Mouse (Mus musculus): ENCODE results near the gene Cped1.
"Not testable (repeated sequence)": the region's sequence is repeated elsewhere in the genome, so short reads cannot be mapped to it uniquely, and the experiment has no call there.

Gene Cped1

GRCm38 (mm10) chr6:22233517-22233916 lies 247.8 kb downstream of the Cped1 start:
- no peak for DNase-seq (ENCODE audit: low spot score)

DNA sequence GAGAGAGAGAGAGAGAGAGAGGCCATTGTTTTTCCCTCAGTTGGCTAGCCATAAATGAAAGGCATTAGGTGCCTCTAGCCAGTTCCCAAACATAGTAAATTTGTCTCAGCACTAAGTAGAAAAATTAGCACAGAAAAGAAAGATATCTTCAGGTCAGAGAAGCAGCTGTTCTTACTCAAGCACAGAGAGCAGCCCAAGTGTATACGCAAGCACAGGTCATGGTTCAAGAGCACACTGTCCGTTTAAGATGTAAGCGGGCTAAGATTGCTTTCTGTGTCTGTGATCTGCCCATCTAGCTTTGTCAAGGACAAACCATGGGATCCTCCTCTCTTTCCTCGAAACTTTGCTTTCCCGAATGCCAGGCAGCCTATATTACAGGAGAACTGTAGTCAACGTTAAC lies 249.4 kb downstream of the Cped1 start:
- DNase-seq (ENCODE audit: low spot score): no peak

GRCm38 (mm10) chr6:22243321-22243720 lies 257.6 kb downstream of the Cped1 start:
- no peak for DNase-seq (ENCODE audit: low spot score)

- no peak for DNase-seq (ENCODE audit: low spot score)
These were observed 261.0 kb downstream of the Cped1 start for GRCm38 (mm10) chr6:22246696-22247095.

- DNase-seq (ENCODE audit: low spot score): no peak
These were observed 273.1 kb downstream of the Cped1 start for GRCm38 (mm10) chr6:22258784-22259183.

DNA sequence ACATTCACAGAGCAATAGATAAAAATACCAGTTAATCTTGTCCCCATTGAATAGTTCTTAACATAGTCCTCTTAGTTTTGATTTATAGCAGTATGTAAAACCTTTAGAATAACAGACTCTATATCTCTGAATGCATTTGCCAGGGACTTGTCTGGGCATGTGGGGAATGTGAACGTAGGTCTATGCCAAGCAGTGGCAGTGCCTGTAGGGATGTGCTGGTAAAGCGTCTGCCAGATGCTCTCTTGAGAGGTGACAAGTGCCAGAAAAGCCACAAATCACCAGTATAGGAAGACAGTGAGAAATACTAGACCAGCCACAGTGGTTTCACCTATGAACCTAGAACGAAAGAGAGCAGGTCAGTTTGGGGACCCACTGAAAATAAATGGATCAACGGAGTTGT lies 276.8 kb downstream of the Cped1 start:
- no peak for DNase-seq (ENCODE audit: low spot score)

DNA sequence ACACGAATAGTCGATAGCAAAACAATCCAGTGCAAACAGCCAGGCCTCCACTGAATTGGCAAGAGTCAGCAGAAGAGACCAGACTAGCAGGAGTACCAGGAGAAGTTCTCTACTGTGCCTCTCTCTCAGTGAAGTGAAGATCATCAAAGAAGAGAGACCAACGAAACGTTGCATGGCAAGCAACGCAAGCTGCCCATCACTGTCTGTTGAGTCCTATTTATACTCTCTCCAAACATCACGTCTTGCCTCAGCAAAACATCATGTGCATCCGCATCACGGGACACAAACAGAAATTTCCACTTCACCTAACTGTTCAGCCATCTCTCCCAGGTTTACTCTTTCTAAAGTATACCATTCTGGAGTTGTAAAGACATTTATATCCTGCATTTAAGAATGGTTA lies 278.4 kb downstream of the Cped1 start:
- DNase-seq (ENCODE audit: low spot score): not testable (repeated sequence)

DNA sequence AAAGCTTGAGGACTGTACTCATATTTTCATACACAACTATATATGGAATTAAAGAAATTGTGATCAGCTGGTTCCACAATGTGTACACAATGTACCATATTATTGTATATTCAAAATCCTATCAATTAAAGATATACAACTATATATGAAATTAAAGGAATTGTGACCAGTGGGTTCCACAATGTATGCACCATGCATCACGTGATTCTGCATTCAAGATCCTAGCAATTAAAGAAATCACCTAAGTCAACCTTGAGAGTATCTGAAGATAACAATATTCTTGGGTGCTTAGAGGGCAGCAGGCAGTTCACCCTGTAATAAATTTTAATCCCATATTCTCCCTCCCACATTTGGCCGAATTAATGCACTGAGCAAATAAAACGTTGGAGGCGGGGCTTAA lies 280.3 kb downstream of the Cped1 start:
- no peak for DNase-seq (ENCODE audit: low spot score)

DNA sequence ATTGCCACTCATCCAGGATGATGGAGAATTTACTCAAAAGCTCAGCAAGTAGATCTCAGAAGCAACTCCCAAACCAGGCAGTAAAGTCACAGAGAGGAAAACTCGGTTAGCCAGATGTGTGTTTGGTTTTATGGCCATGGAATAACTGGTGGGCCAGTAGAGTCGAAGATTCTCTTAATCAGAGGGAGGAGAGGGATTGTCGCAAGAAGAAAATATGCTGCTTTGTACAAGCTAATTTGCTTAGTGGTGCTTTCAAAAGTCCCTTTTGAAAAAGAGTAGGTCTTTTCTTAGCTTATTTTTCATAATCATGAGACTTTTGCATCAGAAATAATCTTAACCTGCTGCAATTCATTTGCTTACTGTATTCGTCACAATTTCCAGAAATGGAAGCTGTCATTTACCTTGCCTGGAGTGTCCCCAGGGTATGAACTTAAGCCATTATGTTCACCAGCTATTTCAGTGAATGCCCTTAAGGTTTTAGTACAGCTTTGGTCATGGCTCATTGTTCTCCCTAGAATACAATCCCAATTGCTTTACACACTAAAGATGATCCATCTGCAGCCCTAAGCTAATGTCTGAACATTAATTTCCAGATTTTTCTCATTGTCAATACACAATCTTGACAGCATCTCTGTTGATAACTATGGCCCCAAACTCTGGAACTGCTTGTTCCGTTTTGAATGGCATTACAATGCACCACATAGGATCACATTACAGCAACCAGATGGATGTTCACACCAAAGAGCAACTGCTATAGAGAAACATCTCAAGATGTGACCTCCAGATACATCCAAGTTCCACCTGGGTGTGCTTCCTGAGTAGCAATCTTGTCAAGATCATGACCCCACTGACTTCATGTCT lies 282.3 kb downstream of the Cped1 start:
- no peak for DNase-seq (ENCODE audit: low spot score)

DNA sequence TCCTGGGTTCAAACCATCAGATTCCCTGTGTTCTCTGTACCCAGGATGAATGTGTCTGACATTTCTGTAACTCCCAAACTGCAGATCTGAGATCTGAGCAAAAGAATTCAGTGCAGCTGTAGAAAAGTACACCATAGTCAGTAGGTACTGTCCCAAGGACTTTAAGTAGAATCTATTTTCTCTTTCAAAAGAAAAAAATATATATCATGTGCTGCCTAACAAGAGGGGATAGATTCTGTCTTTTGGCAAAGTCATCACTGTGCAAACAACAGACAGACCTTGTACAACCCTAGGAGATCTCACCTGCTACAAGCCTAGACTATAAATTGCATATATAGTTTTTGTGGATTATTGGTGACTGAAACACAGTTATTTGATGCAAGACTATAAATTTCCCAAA lies 283.0 kb downstream of the Cped1 start:
- DNase-seq (ENCODE audit: low spot score): no peak

DNA sequence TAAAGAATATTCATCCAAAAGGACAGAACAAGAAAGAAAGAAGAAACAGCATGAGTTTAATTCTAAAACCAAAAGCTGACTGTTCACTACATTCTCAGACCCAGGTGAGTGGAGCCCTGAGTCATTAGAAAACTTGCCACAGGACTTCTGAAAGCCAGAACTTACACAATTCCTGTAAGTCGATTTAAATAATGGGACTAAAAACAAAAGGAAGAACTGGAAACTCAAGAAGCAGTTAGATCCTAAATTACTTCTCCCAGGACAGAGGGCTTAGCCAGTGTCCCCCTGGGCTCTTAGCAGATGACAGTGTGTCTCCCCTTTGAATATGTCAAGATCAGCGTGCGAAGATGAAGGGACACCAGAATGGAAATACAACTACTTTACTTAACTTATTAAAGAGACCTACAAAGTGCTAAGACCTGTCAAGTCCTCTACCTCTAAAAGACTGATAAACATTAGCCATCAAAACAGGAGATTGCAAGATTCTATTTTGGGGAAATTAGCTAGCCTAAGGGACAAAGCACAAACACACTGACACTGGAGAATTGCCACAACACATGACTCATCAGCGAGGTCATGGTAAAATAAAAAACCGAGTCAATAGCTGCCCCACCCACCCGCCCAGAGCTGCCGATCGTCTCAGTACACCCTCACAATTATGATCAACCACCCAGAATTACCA lies 284.3 kb downstream of the Cped1 start:
- DNase-seq (ENCODE audit: low spot score): no peak

- no peak for DNase-seq (ENCODE audit: low spot score)
These were observed 292.2 kb downstream of the Cped1 start for GRCm38 (mm10) chr6:22277941-22278340.

- DNase-seq (ENCODE audit: low spot score): peak; percentile 57
These were observed 294.6 kb downstream of the Cped1 start for GRCm38 (mm10) chr6:22280217-22280861.

GRCm38 (mm10) chr6:22282405-22282804 lies 296.7 kb downstream of the Cped1 start:
- no peak for DNase-seq (ENCODE audit: low spot score)

- DNase-seq (ENCODE audit: low spot score): no peak
These were observed 302.5 kb downstream of the Cped1 start, which contains the start of gene Wnt16 for GRCm38 (mm10) chr6:22288004-22288736. Gene Wnt16 (plus strand): TSS chr6:22288227.

- peak; percentile 44 for DNase-seq (ENCODE audit: low spot score)
These were observed 303.2 kb downstream of the Cped1 start for GRCm38 (mm10) chr6:22288737-22289460.

GRCm38 (mm10) chr6:22289461-22290021 lies 303.8 kb downstream of the Cped1 start:
- DNase-seq (ENCODE audit: low spot score): no peak

GRCm38 (mm10) chr6:22290790-22291189 lies 305.1 kb downstream of the Cped1 start:
- DNase-seq (ENCODE audit: low spot score): no peak

DNA sequence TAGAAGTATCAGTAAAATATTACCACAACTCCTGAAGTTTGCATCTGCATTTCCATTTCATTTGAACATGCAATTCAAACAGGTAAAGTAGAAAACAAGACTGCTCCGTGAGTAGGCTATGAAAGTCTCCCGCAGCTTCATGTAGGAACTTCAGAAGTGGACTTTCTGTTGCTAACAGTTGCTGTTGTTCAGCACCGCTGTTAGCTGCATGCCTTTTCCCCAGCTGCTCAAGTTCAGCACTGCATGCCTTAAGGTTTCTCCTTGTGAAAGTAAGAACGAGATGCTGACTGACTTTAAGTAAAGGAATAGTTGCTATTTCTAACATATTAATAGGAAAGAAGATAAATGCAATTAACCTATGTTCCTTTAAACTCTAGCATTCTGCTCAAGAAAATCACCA lies 306.3 kb downstream of the Cped1 start:
- DNase-seq (ENCODE audit: low spot score): no peak

GRCm38 (mm10) chr6:22293922-22294321 lies 308.2 kb downstream of the Cped1 start:
- DNase-seq (ENCODE audit: low spot score): no peak

DNA sequence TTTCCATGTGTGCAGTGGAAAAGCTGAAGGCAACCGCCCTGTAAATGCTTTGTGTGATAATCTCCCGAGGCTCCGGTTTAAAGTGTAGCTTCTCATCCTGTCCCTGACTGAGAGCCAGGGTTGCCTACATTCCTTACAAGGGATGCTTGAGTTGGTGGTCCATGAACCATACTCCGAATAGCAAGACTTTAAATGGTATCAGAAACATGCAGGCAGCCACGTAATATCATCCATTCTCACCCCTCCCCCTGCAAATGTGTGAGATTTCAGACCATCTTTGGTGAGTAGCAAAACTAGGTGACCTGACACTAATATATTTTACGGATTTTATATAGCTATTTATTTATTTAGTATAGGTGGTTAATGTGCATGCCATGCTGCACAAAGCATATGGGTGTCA lies 311.3 kb downstream of the Cped1 start:
- no peak for DNase-seq (ENCODE audit: low spot score)

Data from urinary bladder, postnatal 14 days (tissue).